Mouse (Mus musculus) cerebellum, adult 2 months (tissue): ENCODE measurements around the gene Lime1. TPM values are rescaled to one million over a fixed set of nuclear protein-coding genes. Genes with fewer than 3 reads are reported as not detected.

Experiments
- DNase-seq, 2 experiments: peaks; one replicate each; pipeline ENCODE4 v3.0.0; 2021
- H3K27ac ChIP-seq: fragments of 200-500 bp; 2 replicates; pipeline ENCODE4 v1.5.1; 2012; ENCODE audit warnings: low read length, control low read depth, inconsistent platforms; ENCODE audit not compliant: insufficient read depth
- H3K27me3 ChIP-seq: fragments of 200-500 bp; 2 replicates; pipeline ENCODE4 v1.6.1; 2012; ENCODE audit warnings: inconsistent platforms, mild to moderate bottlenecking, low read length, moderate library complexity; ENCODE audit not compliant: control insufficient read depth, insufficient read depth
- H3K4me1 ChIP-seq: fragments of 200-500 bp; 2 replicates; pipeline ENCODE4 v1.6.1; 2011; ENCODE audit warnings: low read length; ENCODE audit not compliant: control insufficient read depth, insufficient read depth
- H3K4me3 ChIP-seq: fragments of 200-500 bp; replicated peaks from 2 replicates; pipeline ENCODE3; 2011; ENCODE audit warnings: mild to moderate bottlenecking, low read depth, low read length, control low read depth; ENCODE audit not compliant: insufficient read depth
- CTCF ChIP-seq: fragments of 200-500 bp; IDR thresholded peaks from 2 replicates; pipeline ENCODE4 v1.5.1; 2011; ENCODE audit warnings: low read depth, mild to moderate bottlenecking, control low read depth, low read length, moderate library complexity, borderline replicate concordance; ENCODE audit not compliant: insufficient read depth
- POLR2A ChIP-seq: fragments of 200-500 bp; IDR thresholded peaks from 2 replicates; pipeline ENCODE4 v1.6.1; 2011; ENCODE audit warnings: low read length, control low read depth, borderline replicate concordance; ENCODE audit not compliant: insufficient read depth
- WGBS: fragments of 180-500 bp; shearing (Covaris S2); methylation state at CpG from one replicate; pipeline ENCODE4 v1.1.7; 2018; 5-methylcytosine and 5-hydroxymethylcytosine counted together
- polyA plus RNA-seq: library from polyadenylated mRNA; depleted of rRNA; stranded (reverse); fragments of >200 nt; gene quantifications from 2 replicates; pipeline ENCODE4 v1.2.3, GENCODE M21; 2012; rRNA removed

Lime1 gene
- polyA plus RNA-seq: 79.8 and 85.0 TPM in 2 replicates

DNA sequence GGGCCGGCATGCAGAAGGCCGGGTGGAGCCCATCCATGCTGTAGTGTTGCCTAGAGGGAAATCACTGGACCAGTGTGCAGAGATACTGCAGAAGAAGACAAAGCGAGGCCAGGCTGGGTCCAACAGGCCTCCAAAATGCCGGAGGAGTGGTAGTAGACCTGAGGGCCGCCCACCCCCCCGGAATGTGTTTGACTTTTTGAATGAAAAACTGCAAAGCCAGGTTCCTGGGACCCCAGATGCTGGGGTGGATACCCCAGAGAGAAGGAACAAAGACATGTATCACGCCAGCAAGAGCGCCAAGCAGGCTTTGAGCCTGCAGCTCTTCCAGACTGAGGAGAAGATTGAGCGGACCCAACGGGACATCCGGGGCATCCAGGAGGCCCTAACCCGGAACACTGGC, at the start of gene Lime1:
Lime1 (plus strand) TSS at position 301 of the 400 bp plus-strand sequence.
- Histone ChIP-seq H3K4me3 (no peak within 1 kb of the TSS), H3K27ac (no peak within 1 kb of the TSS), H3K4me1 (peaks cover 24% of the 10 kb centered on the region), H3K27me3 (no peaks in the 10 kb centered on the region)
- WGBS: 94% methylated on average over 12 of the region's 12 CpGs
- TF ChIP-seq CTCF: no peak
- no peak for TF ChIP-seq POLR2A
- DNase-seq: no peak

GRCm38 (mm10) chr2:181332542-181332941, 47.3 kb upstream of the Lime1 start:
- Histone ChIP-seq H3K27ac (no peak overlapping the region), H3K27me3 (no peaks in the 10 kb centered on the region), H3K4me1 (no peaks in the 10 kb centered on the region), H3K4me3 (no peak overlapping the region)
- DNase-seq: no peak
- TF ChIP-seq POLR2A (no peak), CTCF (no peak)

- H3K27me3 ChIP-seq: no peaks in the 10 kb centered on the region
- TF ChIP-seq POLR2A (no peak), CTCF (peak; percentile 61; the same call in 1 of the 2 replicates)
- 61% methylated on average over 3 of the region's 3 CpGs for WGBS
- no peaks in the 10 kb centered on the region for H3K4me1 ChIP-seq
- DNase-seq: peak; percentile 64 to 77
- no peak overlapping the region for H3K27ac ChIP-seq
- H3K4me3 ChIP-seq: no peak overlapping the region
Observed at GRCm38 (mm10) chr2:181334023-181334422, 45.9 kb upstream of the Lime1 start.

DNA sequence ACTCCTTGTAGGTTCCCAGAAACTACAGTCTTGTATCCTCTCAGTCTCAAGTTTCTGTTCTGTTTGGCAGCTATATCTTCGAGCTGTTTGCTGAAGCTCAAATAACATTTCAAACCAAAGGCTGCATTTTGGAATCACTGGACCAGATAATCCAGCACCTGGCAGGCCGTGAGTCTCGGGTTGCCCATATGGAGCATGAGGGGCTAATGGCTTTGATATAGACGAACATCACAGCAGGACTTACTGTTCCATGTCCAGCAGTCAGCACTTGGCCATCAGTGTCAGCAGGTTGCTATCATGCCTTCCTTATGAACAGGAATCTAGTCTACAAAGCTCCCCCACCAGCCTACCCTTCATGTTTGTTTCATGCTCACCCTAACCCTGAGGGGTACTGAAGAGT, 39.5 kb upstream of the Lime1 start:
- Histone ChIP-seq H3K27ac (peak overlapping the region; percentile 46), H3K27me3 (no peaks in the 10 kb centered on the region), H3K4me1 (peaks cover 13% of the 10 kb centered on the region), H3K4me3 (no peak overlapping the region)
- peak; percentile 54 to 72 for DNase-seq
- TF ChIP-seq CTCF: no peak
- WGBS: 15% methylated on average over 4 of the region's 4 CpGs

DNA sequence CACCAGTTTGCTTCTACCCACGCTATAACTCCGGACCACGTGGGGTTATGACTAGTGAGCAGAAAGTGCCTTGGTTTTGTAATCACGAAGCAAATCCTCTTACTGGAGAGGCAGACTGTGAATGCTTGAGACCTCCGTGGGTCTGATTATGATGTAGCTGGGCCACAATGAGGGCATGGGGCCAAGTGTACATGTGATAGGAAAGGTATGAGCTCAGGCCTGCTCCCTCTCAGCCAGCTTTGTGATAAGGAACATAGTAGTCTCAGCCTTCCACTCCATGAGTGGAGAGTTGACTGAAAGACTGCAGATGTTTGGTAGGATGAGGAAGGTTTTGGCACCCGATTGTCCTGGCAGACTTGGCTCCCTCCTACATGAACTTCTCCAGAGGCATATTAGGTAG, 37.1 kb upstream of the Lime1 start:
- DNase-seq: no peak
- WGBS: 91% methylated on average over 6 of the region's 6 CpGs
- TF ChIP-seq POLR2A (no peak), CTCF (no peak)
- no peak overlapping the region for H3K4me3 ChIP-seq
- peaks cover 13% of the 10 kb centered on the region for H3K4me1 ChIP-seq
- H3K27me3 ChIP-seq: no peaks in the 10 kb centered on the region
- H3K27ac ChIP-seq: no peak overlapping the region

DNA sequence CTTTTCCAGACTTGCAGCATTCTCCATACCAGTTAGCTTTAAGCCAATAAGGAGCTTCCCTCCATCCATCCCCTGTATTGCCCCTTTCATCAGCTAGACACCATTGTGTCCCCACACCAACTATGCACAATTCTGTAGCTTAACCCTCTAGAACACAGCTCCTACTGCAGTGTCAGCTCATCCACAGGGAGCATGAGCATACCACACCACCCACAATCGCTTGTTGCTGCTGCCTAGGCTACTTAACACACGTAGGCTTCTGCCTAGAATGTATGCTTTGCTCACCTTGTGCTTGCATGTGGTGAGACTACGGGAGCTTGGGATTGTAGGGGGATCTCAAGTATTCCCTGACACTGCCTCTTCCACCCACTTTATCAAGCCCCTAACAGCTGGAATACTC, 23.1 kb upstream of the Lime1 start:
- H3K4me1 ChIP-seq: no peaks in the 10 kb centered on the region
- H3K27me3 ChIP-seq: no peaks in the 10 kb centered on the region
- H3K4me3 ChIP-seq: no peak overlapping the region
- DNase-seq: no peak
- TF ChIP-seq CTCF: no peak
- TF ChIP-seq POLR2A: no peak
- H3K27ac ChIP-seq: no peak overlapping the region
- 80% methylated on average over 3 of the region's 3 CpGs for WGBS

DNA sequence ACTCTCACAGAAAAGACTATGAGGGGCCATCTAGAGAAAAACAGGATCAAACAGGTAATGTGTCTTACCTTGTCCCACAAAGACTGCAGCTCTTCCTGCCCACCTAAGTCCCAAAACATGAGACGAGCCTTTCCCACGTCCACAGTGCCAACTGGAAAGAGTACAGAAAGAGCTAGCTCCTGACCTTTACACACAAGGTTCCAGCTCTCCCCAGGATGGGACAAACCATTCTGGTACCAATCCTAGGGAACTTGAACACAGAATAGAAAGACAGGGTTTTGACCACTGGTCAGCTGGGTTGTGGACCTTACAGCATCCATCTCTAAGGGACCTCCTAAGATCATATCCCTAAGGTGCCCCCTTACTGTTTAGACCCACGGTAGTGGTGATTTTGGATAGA, 15.9 kb upstream of the Lime1 start:
- 63% methylated on average over 3 of the region's 3 CpGs for WGBS
- Histone ChIP-seq H3K27ac (no peak overlapping the region), H3K4me1 (no peaks in the 10 kb centered on the region)

DNA sequence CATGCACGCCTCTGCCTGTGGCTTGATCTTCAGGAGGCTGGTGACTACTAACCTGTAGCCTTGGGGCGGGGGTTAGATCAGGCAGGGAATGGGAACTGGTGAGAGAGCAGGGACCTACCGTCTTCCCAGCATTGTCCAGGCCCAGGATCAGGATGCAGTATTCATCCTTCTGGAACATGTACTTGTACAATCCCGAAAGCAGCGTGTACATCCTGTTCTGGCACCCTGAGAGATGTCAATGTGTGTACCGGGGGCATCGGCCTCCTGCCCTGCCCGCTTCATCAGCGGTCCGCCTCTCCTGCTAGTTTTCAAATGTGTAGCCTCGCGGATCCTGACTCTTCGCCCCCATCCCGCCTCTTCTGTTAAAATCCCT, 15.4 kb upstream of the Lime1 start:
- 6% methylated on average over 14 of the region's 14 CpGs for WGBS
- no peak overlapping the region for H3K27ac ChIP-seq

More for the DNA sequence above, 15.9 kb upstream of the Lime1 start:
- no peak for DNase-seq
- H3K27me3 ChIP-seq: no peaks in the 10 kb centered on the region
- H3K4me3 ChIP-seq: no peak overlapping the region
- TF ChIP-seq CTCF: no peak
- no peak for TF ChIP-seq POLR2A

More for the DNA sequence above, 15.4 kb upstream of the Lime1 start:
- TF ChIP-seq CTCF (no peak), POLR2A (no peak)
- Histone ChIP-seq H3K4me3 (peak overlapping the region; percentile 76), H3K27me3 (no peaks in the 10 kb centered on the region), H3K4me1 (no peaks in the 10 kb centered on the region)
- no peak for DNase-seq
